Mouse (Mus musculus) frontal cortex, adult 2 months (tissue): ENCODE results near the gene Cox5b. TPM values are rescaled to one million over a fixed set of nuclear protein-coding genes. Genes with fewer than 3 reads are reported as not detected.
A peak's percentile ranks its signal among the peaks of the same experiment; 100 is the strongest.

Source experiments
- DNase-seq, 2 experiments: peaks; one replicate each; pipeline ENCODE4 v3.0.0; 2022; ENCODE audit warnings: low spot score in 1 of 2; ENCODE audit errors: extremely low spot score in 1 of 2
- polyA plus RNA-seq: library from polyadenylated mRNA; depleted of rRNA; stranded (reverse); fragments of >200 nt; gene quantifications from 2 replicates; pipeline ENCODE4 v1.2.3, GENCODE M21; 2012

Cox5b gene
- polyA plus RNA-seq, 1 experiment: 685 TPM

DNA sequence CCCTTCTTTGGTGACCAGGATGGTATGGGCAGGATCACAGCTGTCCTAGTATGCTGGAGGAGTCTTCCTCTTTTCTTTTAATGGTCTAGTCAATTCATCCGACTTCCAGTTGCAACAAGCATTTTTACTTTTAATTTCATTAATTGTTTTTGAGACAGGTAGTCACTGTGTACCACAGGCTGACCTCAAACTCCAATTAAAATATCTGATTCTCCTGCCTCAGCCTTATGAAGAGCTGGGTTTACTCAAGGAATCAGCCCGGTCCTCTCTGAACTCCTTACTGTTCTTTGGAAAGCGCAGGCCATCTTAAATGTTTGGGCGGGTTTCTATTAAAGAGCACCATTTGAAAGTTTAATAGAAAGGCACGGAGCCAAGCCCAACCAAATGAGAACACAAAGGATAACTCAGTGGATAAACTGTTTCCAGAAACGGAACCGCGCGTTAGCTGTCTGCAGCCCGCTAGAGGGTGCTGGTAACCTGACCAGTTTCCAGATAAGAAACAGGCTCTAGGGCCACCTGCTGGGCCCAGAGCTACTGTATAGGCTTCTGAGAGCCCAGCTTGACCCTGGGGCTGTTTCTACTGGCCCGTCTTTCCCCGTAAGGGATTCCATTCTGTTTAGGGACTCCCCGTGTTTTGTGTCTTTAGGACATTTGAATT is 7.3 kb upstream of the Cox5b start:
- DNase-seq: peak; percentile 67 to 88

DNA sequence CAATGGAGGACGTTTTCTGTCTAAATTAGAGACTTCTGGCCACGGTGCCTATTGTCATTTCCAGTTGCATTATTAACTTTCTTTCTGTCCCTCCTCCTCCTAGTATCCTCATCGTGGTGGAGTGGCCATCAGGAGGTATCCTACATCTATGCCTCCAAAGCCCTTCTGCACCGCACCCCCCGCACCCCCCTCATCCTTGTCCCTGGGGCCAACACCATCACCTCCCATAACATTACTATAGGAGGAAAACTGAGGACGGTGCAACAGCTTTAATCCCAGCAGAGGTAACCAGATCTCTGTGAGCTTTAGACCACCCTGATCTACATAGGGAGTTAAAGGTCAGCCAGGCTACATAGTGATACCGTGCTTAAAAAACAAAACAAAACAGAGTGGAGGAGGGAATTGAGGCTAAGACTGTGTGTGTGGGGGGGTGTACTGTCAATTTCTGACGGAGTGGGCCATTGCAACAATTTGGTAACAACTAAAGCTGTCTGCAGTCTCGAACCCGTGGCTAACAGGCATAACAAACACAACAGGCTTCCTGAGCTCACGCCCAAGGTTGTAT is 496 bp upstream of the Cox5b start:
- no peak for DNase-seq

DNA sequence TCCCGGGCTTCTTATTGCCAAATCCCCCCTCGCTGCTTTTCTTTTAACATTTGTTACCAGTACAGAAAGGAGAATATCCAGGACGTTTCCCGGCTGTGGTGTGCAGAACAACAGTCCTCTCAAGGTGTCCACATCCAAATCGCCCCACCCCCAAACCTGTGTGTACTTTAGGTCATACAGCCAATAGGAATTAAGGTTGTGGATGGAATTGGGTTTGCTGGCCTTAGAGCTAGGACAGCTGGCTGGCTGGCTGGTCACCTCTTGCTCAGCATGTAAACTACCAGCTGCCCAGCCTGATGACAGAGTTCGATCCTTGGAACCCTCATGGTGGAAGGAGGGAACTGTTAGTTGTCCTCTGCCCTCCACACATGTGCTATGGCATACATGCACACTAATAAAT is 3.6 kb downstream of the Cox5b start:
- no peak for DNase-seq

DNA sequence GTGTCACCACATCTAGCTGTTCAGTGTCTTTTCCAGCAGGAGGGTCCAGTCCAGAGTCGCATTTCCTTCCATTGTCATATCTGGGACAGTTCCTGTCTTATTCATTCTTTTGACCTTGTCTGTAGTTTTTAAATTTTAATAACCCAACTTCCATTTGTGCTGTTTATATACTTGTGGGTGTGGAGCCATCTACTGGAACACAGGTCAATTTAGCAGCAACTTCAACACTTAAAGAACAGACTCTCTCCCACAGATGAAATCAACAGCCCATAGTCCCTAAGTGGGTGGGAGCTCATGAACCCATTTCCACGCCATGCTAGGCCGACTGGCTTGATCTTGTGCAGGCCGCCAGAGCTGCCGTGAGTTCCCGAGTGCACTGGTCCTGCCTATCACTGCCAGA is 5.2 kb downstream of the Cox5b start:
- no peak for DNase-seq

DNA sequence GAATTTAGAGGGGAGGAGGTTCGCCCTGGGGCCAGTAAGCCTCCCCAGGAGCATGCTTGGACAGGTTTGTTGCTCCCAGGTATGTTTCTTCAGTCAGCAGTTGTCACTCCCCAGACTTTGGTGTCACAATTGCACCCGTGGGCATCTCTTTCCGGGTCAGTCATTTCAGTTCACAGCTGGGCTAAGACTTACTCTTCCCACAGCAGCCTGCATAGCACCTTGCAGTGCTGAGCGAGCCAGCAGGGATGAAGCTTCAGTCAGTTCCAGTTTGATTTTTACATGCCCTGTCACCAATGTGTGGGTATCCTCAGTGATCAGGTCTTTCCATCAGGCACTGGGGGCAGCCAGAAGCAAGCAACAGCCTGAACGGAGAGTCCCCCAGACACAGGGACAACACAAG is 5.8 kb downstream of the Cox5b start:
- no peak for DNase-seq

DNA sequence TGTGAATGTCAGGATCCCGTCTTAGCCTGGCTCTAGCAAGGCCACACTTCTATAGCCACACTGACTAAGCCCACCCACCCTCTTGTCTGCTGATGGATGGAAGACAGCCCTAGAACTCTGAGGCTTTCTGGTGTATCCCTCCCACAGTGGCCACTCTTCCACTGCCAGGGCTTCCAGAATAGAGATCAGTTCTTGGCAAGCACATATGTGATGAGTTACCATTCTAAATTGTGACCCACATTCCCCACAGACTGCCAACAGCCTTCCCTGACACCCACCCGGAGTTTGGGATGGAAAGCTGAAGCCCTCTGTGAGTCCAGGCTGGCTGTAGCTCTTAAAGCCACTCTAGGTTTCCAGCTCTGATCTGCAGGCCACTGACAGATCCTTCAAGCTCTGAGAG is 15.9 kb downstream of the Cox5b start:
- DNase-seq: peak in 1 of 2 experiments; percentile 60

DNA sequence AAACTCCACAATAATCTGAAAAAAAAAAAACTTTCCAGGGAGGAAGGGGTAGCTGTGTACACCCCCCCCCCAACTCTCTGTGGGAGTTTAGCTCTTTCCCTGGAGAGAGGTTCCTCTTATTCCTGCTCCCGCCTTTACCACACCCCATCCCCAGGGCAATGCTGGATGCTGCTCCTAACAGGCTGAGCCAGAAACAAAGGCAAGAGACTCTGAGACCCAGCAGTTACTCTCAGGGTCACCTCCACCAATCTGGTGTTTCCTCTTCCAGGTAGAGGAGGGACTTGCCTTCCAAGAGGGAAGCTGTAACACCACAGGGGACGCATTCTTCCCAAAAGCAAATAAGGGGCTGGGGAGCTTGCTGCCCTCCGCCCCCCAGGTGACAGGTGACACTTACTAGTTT is 16.5 kb downstream of the Cox5b start:
- no peak for DNase-seq

DNA sequence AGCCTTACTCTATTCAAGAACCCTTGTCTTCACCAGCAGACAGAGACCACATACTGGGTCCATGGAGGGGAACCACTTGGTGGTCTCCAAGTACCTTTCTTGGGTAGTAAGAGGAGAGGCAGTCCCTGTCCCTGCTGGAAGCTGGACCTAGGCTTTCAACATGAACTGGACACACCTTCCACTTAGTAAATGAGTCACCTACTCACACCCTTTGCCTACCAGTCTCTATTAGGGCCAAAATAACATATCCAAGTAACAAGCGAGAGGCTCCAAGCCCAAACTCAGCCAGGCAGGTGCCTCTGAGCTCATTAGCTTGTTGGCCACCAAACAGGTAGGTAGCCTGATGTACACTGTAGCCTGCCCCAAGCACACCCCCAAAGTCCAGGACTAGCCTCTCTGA is 17.4 kb downstream of the Cox5b start:
- no peak for DNase-seq

DNA sequence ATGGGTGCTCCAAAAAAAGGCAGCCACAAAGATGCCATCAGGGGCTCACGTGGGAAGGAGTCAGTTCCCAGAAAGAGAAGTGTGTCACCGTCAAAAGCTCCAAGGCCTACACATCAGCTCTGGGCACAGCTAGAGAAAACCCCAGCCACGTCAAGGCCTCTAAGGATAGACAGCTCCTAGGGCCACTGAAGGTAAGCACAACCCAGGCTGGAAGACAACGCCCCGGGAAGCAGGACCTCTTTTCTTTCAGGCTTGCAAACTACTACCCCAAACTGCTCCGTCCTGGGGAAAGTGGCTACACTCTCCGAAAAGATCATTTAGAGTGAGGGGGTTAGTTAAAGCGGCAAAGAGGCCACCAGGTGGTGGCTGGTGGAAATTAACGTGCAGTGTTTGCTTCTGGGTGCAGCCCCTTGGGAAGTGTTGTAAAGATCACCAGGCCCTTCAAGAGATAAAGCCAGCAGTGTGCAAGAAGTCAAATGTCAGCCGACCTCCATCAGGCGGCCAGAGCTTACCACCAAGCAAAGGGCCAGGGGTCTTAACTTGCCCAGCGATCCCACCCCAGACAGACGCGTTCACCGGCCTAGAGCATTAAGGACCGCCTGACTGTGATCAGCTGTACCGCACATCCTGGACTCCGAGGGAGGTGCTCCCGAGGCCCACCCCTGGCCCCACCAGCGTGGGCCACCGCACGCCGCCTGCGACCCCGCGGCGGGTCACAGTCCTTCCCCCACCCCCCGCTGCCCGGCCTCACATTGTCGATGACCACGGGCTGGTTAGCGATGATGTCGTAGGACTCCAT is 18.0 kb downstream of the Cox5b start:
- DNase-seq: peak in 1 of 2 experiments; percentile 47

DNA sequence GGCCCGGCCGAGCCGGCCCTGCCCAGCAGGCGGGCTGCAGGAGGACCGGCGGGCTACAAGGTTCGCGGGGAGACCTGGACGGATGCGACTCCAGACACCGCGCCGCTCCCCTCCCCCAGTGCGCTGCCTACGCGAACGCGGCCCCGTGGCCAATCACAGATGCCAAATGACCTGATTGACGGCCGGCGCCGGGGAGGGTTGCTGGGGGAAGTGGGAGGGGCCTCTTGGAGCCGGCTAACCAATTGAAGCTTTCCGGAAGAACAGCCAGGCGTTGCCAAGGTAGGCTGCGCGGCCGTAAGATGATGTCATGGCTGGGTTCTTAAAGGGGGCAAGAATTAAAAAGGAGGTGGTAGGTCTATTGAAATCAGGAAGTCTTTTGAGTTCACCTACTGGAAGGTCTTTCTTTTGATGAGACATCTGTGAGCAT is 18.6 kb downstream of the Cox5b start, which contains the start of gene 4933424G06Rik:
TSS of gene 4933424G06Rik (plus strand) at position 296 of the 427 bp plus-strand sequence.
- peak; percentile 97 to 98 for DNase-seq

DNA sequence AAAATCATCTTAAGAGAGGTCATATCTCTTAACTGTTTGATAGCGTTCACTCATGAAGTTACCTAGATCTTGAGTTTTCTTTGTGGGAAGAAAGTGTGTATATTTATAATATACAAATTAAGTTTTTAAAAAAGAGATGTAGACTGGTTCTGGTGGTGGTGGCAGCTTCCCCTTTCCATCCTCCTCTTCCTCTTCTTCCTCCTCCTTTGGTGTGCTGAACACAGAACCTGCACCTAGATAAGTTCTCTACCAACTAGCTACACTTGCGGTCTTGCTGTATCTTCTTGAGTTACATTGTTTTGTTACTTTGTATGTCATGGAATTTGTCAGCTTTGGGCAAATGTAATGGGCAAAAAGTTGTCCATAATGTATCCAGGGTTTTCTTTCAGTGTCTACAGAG is 19.9 kb downstream of the Cox5b start:
- no peak for DNase-seq

DNA sequence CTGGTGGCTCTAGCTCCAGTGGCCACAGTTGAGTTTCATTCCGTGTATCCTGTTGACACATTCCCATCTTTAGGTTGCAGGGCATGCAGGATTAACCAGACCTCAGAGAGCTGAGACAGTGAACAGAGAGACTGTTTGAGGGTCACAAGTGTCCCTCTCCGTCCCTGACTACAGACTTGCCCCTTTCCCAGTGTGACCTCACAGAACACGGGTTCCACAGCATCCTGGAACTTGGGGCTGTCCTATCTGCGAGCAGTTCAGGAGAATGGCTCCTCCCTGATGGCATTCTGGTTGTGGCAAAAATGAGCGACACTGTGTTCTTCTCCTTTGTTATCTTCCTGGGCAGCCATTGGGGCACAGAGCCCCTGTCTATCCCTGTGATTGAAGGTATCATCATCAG is 23.1 kb downstream of the Cox5b start, which contains the start of gene Actr1b:
TSS of gene Actr1b (minus strand) at position 112 of the 400 bp plus-strand sequence.
- DNase-seq: no peak

DNA sequence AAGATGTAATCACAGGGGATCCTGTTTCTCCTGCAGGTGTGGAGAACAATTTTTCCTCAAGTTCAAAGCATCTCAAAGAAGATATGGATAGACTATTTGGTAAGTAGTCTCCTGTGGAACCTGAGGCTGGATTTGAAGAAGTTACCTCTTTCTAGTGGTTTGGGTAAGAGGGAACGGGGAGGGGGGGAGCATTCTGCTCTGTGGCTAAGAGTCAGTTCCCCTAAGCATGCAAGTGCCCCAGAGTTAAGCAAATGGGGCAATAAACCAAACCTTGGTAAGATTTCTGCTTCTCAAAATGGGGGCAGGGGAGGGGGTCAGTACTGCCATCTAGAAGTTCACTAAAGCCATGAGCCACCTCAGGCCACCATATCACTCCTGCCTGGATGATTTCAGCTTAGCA is 27.5 kb downstream of the Cox5b start:
- DNase-seq: no peak

DNA sequence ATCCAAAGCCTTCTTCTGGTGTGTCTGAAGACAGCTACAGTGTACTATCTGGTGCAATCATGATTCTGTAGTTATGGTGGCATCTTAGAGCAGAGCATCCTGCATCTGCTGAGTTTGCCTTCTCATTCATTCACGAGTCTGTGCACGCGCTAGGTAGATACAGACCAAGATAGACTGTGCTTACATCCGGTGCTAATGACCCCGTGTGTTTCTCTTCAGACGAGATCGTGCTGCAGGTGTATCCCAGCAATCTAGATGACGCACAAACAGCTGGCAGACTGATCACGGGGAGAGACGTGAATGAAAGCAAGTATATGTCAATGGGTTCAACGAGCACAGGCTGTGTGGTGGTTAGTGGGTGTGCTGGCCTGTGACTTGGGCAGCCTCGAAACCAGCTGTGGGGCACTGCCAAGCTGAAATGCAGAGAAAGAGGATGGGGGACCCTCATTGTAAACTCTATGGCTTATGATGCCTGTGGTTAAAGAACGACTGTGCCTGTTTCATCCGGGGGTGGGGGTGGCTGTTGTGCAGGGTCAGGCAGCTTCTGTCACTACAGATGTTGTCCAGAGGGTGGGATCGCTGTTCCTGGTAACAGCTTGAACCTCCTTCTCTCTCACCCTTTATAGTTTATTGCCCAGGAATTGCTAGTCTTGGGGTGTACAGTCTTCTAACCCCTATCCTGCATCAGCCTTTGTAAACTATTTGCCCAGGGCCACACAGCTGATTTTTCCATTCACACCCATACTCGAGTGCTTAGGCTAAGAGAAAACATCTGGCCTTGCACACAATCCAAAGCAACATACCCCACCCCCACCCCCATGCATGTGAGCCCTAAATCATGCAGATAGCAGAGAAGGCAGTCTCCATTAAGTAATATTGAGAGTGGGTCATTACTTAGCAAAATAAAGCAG is 32.2 kb downstream of the Cox5b start:
- DNase-seq: no peak

DNA sequence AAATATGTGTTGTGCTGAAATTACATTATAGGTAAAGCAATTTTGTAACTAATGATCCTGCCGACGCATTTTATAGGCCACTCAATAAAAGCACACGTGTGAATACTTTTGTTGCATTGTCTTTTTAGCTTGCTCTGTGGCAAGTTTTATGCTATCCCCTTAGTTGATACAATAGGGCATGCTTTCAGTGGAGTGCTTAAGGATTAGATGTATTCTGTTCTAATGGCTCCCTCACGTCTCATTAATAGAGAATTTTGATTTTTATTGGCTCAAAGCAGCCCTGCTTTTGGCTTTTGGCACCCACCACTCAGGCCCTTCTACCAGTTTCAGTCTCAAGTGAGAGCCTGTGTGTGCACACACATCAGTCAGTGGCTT is 32.8 kb downstream of the Cox5b start:
- DNase-seq: no peak

DNA sequence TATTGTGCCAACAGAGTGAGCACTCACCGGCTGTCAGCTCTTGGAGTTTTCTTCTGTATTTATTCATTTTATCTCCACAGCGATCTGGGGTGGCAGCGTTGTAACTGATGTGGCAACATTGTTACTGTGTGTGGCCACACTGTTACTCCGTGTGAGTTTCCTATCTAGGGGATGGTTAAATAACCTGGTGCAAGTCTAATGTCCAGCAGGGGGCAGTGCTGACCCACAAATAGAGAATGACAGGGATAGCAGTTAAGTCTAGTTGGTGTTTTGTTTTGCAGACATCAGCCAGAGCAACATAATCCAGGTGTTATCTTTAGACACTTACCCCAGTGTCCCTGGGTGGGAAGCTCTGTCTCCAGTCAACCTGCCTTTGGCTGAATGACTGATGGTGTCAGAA is 46.1 kb downstream of the Cox5b start:
- DNase-seq: peak; percentile 76 to 96

DNA sequence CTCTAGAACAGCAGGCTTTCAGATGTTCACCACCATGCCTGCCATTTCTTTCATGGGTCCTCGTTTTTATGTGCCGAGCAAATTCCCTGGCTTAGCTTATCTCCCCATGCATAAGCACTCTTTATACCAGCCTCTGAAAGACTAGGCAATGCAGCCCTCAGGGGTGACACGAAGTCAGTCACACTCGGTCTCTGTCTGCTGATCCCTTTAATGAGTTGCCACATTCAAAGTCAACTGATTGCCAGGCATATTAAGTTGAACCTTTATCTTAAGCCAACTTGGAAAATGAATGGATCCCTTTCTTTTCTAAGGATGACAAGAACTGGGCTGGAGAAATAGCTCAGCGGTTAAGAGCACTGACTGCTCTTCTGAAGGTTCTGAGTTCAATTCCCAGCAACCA is 48.0 kb downstream of the Cox5b start:
- no peak for DNase-seq

DNA sequence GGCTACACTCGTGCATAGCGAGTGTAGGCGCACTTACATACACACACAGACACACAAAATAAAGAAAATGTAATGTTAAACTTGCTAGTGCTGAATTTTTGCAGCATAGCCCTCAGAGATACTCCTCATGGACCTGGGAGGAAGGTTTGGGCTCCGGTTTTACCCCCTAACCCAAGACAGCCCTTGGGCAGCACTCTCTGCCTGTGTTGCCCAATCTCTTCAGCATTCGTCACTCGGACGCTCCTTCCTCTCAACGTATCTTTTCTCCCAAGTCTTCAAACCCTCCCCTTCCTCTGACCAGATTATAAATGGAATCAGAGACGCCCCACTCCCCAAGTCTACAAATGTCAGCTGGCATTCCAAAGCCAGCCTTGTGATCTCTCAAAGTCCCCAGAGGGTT is 51.8 kb downstream of the Cox5b start:
- DNase-seq: no peak
